Mouse (Mus musculus) liver, embryonic 14.5 days (tissue): Measurements from ENCODE around the gene Dock1.

Source experiments
- CTCF ChIP-seq: IDR thresholded peaks from 2 replicates; pipeline ENCODE4 v1.5.1; 2016; ENCODE audit warnings: antibody characterized with exemption, low read depth, control low read depth
- EP300 ChIP-seq: IDR thresholded peaks from 2 replicates; pipeline ENCODE4 v1.6.1; 2016; ENCODE audit warnings: antibody characterized with exemption, low read depth

DNA sequence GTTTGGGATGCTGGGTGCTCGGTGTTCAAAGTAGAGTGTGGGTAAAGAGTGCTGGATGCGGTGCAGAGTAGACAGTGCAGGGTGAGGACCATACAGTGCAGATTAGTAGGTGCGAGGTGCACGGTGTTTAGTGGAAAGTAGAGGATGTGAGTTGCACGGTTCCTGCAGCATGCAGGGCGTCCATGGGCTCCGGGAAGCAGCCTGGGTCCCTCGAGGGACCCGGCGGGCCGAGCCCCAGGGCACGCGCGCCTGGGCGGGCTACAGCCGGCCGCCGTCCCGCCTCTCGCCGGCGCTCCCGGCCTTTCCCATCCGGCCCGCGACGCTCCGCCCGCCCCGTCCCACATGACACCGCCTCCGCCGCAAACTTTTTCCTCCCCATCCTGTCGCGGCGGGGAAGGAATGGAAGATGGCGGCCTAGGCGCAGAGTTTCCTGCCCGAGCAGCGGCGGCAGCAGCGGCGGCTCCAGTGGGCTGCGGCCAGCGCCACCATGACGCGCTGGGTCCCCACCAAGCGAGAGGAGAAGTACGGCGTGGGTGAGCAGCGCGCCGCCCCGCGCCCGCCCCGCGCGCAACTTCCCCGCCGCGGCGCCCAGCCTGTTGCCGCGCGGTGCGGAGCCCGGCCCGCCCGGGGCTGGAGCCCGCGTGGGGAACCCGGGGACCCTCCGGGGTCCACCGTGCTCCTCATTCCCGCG, at the start of gene Dock1:
- TF ChIP-seq EP300: no peak
- no peak for TF ChIP-seq CTCF
